Mouse (Mus musculus): ENCODE data around the gene Baz2b. TPM values are rescaled to one million over a fixed set of nuclear protein-coding genes. Genes with fewer than 3 reads are reported as not detected.
"Not testable (repeated sequence)": the region's sequence is repeated elsewhere in the genome, so short reads cannot be mapped to it uniquely, and the experiment has no call there.

The Baz2b gene
- polyA plus RNA-seq, 1 experiment from 2014 or later = 46.3 TPM

- Histone ChIP-seq H3K9me3 (no peaks in the 10 kb centered on the region), H3K9ac (no peak overlapping the region), H3K4me2 (replicated peaks) (no peak overlapping the region), H3K4me3 (replicated peaks) (no peak overlapping the region), H3K4me1 (replicated peaks) (no peaks in the 10 kb centered on the region), H3K27me3 (replicated peaks) (no peaks in the 10 kb centered on the region), H3K27ac (no peak overlapping the region), H3K36me3 (no peaks in the 10 kb centered on the region)
- 42% methylated on average over 4 of the region's 4 CpGs for WGBS
- no peak for ATAC-seq
Measured at GRCm38 (mm10) chr2:60080831-60081230, 128.8 kb downstream of the Baz2b start.

GRCm38 (mm10) chr2:60077631-60078030 is 132.0 kb downstream of the Baz2b start:
- ATAC-seq = no peak
- H3K4me2 ChIP-seq (replicated peaks) = no peak overlapping the region
- no peak overlapping the region for H3K4me3 ChIP-seq (replicated peaks)
- H3K27ac ChIP-seq = no peak overlapping the region
- 66% methylated on average over 9 of the region's 9 CpGs for WGBS
- H3K27me3 ChIP-seq (replicated peaks) = no peaks in the 10 kb centered on the region
- no peaks in the 10 kb centered on the region for H3K36me3 ChIP-seq
- H3K9me3 ChIP-seq = no peaks in the 10 kb centered on the region
- no peak overlapping the region for H3K9ac ChIP-seq
- H3K4me1 ChIP-seq (replicated peaks) = no peaks in the 10 kb centered on the region

- H3K27ac ChIP-seq = no peak overlapping the region
- no peak overlapping the region for H3K4me3 ChIP-seq (replicated peaks)
- H3K36me3 ChIP-seq = no peaks in the 10 kb centered on the region
- H3K9me3 ChIP-seq = no peaks in the 10 kb centered on the region
- 65% methylated on average over 7 of the region's 7 CpGs for WGBS
- no peaks in the 10 kb centered on the region for H3K27me3 ChIP-seq (replicated peaks)
- ATAC-seq = no peak
- H3K4me2 ChIP-seq (replicated peaks) = no peak overlapping the region
- no peaks in the 10 kb centered on the region for H3K4me1 ChIP-seq (replicated peaks)
- H3K9ac ChIP-seq = no peak overlapping the region
Measured at GRCm38 (mm10) chr2:60076800-60077199, 132.8 kb downstream of the Baz2b start.

- no peaks in the 10 kb centered on the region for H3K4me1 ChIP-seq (replicated peaks)
- no peaks in the 10 kb centered on the region for H3K27me3 ChIP-seq (replicated peaks)
- no peak overlapping the region for H3K27ac ChIP-seq
- H3K4me2 ChIP-seq (replicated peaks) = no peak overlapping the region
- no peak overlapping the region for H3K9ac ChIP-seq
- 74% methylated on average over 1 of the region's 1 CpGs for WGBS
- no peak for ATAC-seq
- H3K4me3 ChIP-seq (replicated peaks) = no peak overlapping the region
- H3K36me3 ChIP-seq = no peaks in the 10 kb centered on the region
- H3K9me3 ChIP-seq = no peaks in the 10 kb centered on the region
Measured at GRCm38 (mm10) chr2:60076025-60076424, 133.6 kb downstream of the Baz2b start.

GRCm38 (mm10) chr2:60073798-60074197 is 135.8 kb downstream of the Baz2b start:
- H3K9me3 ChIP-seq; H3K4me2 ChIP-seq (replicated peaks); H3K9ac ChIP-seq; H3K4me1 ChIP-seq (replicated peaks); ATAC-seq; H3K27ac ChIP-seq; H3K36me3 ChIP-seq; H3K4me3 ChIP-seq (replicated peaks); H3K27me3 ChIP-seq (replicated peaks): not testable (repeated sequence)
- 92% methylated on average over 1 of the region's 1 CpGs for WGBS

- ATAC-seq = no peak
- Histone ChIP-seq H3K27ac (no peak overlapping the region), H3K27me3 (replicated peaks) (no peaks in the 10 kb centered on the region), H3K9ac (no peak overlapping the region), H3K36me3 (no peaks in the 10 kb centered on the region), H3K9me3 (no peaks in the 10 kb centered on the region), H3K4me1 (replicated peaks) (no peaks in the 10 kb centered on the region), H3K4me3 (replicated peaks) (no peak overlapping the region), H3K4me2 (replicated peaks) (no peak overlapping the region)
- 57% methylated on average over 8 of the region's 8 CpGs for WGBS
Measured at GRCm38 (mm10) chr2:60071813-60072212, 137.8 kb downstream of the Baz2b start.

- Histone ChIP-seq H3K4me1 (replicated peaks) (0 out of 2 replicates have a peak, but pooled peaks cover 1% of the 10 kb centered on the region), H3K4me2 (replicated peaks) (no peak overlapping the region), H3K27me3 (replicated peaks) (no peaks in the 10 kb centered on the region), H3K36me3 (no peaks in the 10 kb centered on the region), H3K4me3 (replicated peaks) (no peak overlapping the region), H3K9ac (no peak overlapping the region), H3K27ac (no peak overlapping the region), H3K9me3 (no peaks in the 10 kb centered on the region)
- ATAC-seq = no peak
- 87% methylated on average over 5 of the region's 5 CpGs for WGBS
Measured at GRCm38 (mm10) chr2:60070938-60071337, 138.7 kb downstream of the Baz2b start.

GRCm38 (mm10) chr2:60068468-60068867 is 141.2 kb downstream of the Baz2b start:
- Histone ChIP-seq H3K36me3 (peaks cover 7% of the 10 kb centered on the region; the same call in 1 of the 2 replicates), H3K9ac (no peak overlapping the region), H3K27ac (no peak overlapping the region), H3K27me3 (replicated peaks) (no peaks in the 10 kb centered on the region), H3K4me1 (replicated peaks) (0 out of 2 replicates have a peak, but pooled peaks cover 4% of the 10 kb centered on the region), H3K4me3 (replicated peaks) (no peak overlapping the region), H3K4me2 (replicated peaks) (no peak overlapping the region), H3K9me3 (no peaks in the 10 kb centered on the region)
- no peak for ATAC-seq
- 84% methylated on average over 3 of the region's 3 CpGs for WGBS

- peaks cover 7% of the 10 kb centered on the region for H3K36me3 ChIP-seq
- no peak overlapping the region for H3K9ac ChIP-seq
- H3K27me3 ChIP-seq (replicated peaks) = no peaks in the 10 kb centered on the region
- peak overlapping the region; percentile 52 for H3K27ac ChIP-seq
- no peak overlapping the region for H3K4me2 ChIP-seq (replicated peaks)
- 0 out of 2 replicates have a peak, but pooled peaks cover 4% of the 10 kb centered on the region for H3K4me1 ChIP-seq (replicated peaks)
- WGBS = 61% methylated on average over 5 of the region's 5 CpGs
- no peak overlapping the region for H3K4me3 ChIP-seq (replicated peaks)
- no peaks in the 10 kb centered on the region for H3K9me3 ChIP-seq
- ATAC-seq = peak; percentile 94
Measured at GRCm38 (mm10) chr2:60065415-60065814, 144.2 kb downstream of the Baz2b start.

- H3K9me3 ChIP-seq = no peaks in the 10 kb centered on the region
- WGBS = 93% methylated on average over 1 of the region's 1 CpGs
- 0 out of 2 replicates have a peak, but pooled peaks have one; percentile 7 for ATAC-seq
Measured at GRCm38 (mm10) chr2:60060185-60060775, 149.4 kb downstream of the Baz2b start.

GRCm38 (mm10) chr2:60059300-60059699 is 150.3 kb downstream of the Baz2b start:
- H3K9ac ChIP-seq = no peak overlapping the region
- no peak; the same call in 1 of the 2 replicates for ATAC-seq

More at GRCm38 (mm10) chr2:60060185-60060775, 149.4 kb downstream of the Baz2b start:
- no peak overlapping the region for H3K9ac ChIP-seq
- peaks cover 7% of the 10 kb centered on the region for H3K36me3 ChIP-seq
- H3K4me1 ChIP-seq (replicated peaks) = peaks cover 4% of the 10 kb centered on the region; the same call in 1 of the 2 replicates
- H3K27ac ChIP-seq = no peak overlapping the region
- H3K4me3 ChIP-seq (replicated peaks) = no peak overlapping the region
- H3K4me2 ChIP-seq (replicated peaks) = no peak overlapping the region
- no peaks in the 10 kb centered on the region for H3K27me3 ChIP-seq (replicated peaks)

GRCm38 (mm10) chr2:60056043-60056442 is 153.6 kb downstream of the Baz2b start:
- peaks cover 6% of the 10 kb centered on the region for H3K4me1 ChIP-seq (replicated peaks)

More at GRCm38 (mm10) chr2:60059300-60059699, 150.3 kb downstream of the Baz2b start:
- H3K27ac ChIP-seq = no peak overlapping the region
- WGBS = 87% methylated on average over 5 of the region's 5 CpGs
- no peaks in the 10 kb centered on the region for H3K9me3 ChIP-seq
- H3K4me2 ChIP-seq (replicated peaks) = no peak overlapping the region
- no peak overlapping the region for H3K4me3 ChIP-seq (replicated peaks)
- peaks cover 1% of the 10 kb centered on the region for H3K36me3 ChIP-seq
- no peaks in the 10 kb centered on the region for H3K27me3 ChIP-seq (replicated peaks)
- peaks cover 2% of the 10 kb centered on the region; the same call in 1 of the 2 replicates for H3K4me1 ChIP-seq (replicated peaks)

More at GRCm38 (mm10) chr2:60056043-60056442, 153.6 kb downstream of the Baz2b start:
- H3K4me3 ChIP-seq (replicated peaks) = no peak overlapping the region
- WGBS = 33% methylated on average over 4 of the region's 4 CpGs
- H3K4me2 ChIP-seq (replicated peaks) = no peak overlapping the region
- H3K36me3 ChIP-seq = no peaks in the 10 kb centered on the region
- H3K9me3 ChIP-seq = no peaks in the 10 kb centered on the region
- H3K27me3 ChIP-seq (replicated peaks) = no peaks in the 10 kb centered on the region
- ATAC-seq = no peak
- H3K27ac ChIP-seq = 0 out of 2 replicates have a peak overlapping the region, but pooled peaks have one; percentile 22
- H3K9ac ChIP-seq = no peak overlapping the region
